Mouse (Mus musculus) forebrain, embryonic 11.5 days (tissue): Measurements from ENCODE around the gene Zhx3. TPM values are rescaled to one million over a fixed set of nuclear protein-coding genes. Genes with fewer than 3 reads are reported as not detected.

ENCODE experiments used
- ATAC-seq: fragments of 200-750 bp; cut with Nextera tagmentation; replicated peaks from 2 replicates; pipeline ENCODE4 v1.8.0; 2017; ENCODE audit warnings: moderate TSS enrichment; ENCODE audit not compliant: low FRiP score
- DNase-seq: peaks from one replicate; pipeline ENCODE4 v3.0.0-alpha.2; 2017; ENCODE audit warnings: low spot score
- H3K27ac ChIP-seq: fragments of 300-500 bp; sonication (generic); 2 replicates; pipeline ENCODE4 v1.5.1; 2014; ENCODE audit warnings: low read depth, low read length
- H3K27me3 ChIP-seq: fragments of 300-500 bp; sonication (generic); 2 replicates; pipeline ENCODE4 v1.6.1; 2014; ENCODE audit warnings: mild to moderate bottlenecking, low read length, mixed read lengths; ENCODE audit not compliant: control insufficient read depth, insufficient read depth
- H3K36me3 ChIP-seq: fragments of 300-500 bp; sonication (generic); 2 replicates; pipeline ENCODE4 v1.6.1; 2014; ENCODE audit warnings: mild to moderate bottlenecking, low read length, moderate library complexity, mixed read lengths; ENCODE audit not compliant: control insufficient read depth, insufficient read depth
- H3K4me1 ChIP-seq: fragments of 300-500 bp; sonication (generic); replicated peaks from 2 replicates; pipeline ENCODE4 v1.6.1; 2014; ENCODE audit warnings: low read length, mixed read lengths; ENCODE audit not compliant: control insufficient read depth, insufficient read depth
- H3K4me2 ChIP-seq: fragments of 300-500 bp; sonication (generic); 2 replicates; pipeline ENCODE4 v1.6.1; 2014; ENCODE audit warnings: low read depth, mild to moderate bottlenecking, low read length, moderate library complexity, mixed read lengths; ENCODE audit not compliant: severe bottlenecking
- H3K4me3 ChIP-seq: fragments of 300-500 bp; sonication (generic); 2 replicates; pipeline ENCODE4 v1.5.1; 2014; ENCODE audit warnings: low read depth, low read length
- H3K9ac ChIP-seq: fragments of 300-500 bp; sonication (generic); 2 replicates; pipeline ENCODE4 v1.6.1; 2014; ENCODE audit warnings: low read length
- H3K9me3 ChIP-seq: fragments of 300-500 bp; sonication (generic); 2 replicates; pipeline ENCODE4 v1.6.1; 2016; ENCODE audit warnings: low read length, mixed read lengths; ENCODE audit not compliant: control insufficient read depth
- WGBS: fragments of 180-500 bp; shearing (Covaris S2); extraction: QIAGEN DNeasy Blood & Tissue Kit; methylation state at CpG from one replicate; pipeline ENCODE4 v1.1.7; 2014; 5-methylcytosine and 5-hydroxymethylcytosine counted together
- polyA plus RNA-seq: library from polyadenylated mRNA; unstranded; fragments of >200 nt; fragmentation: Nextera tagmentation; extraction: Ambion mirVana; gene quantifications from 2 replicates; pipeline ENCODE4 v1.2.1, GENCODE M21; 2014

Gene Zhx3
- polyA plus RNA-seq, 1 experiment from 2014 or later: 10.0 TPM

DNA sequence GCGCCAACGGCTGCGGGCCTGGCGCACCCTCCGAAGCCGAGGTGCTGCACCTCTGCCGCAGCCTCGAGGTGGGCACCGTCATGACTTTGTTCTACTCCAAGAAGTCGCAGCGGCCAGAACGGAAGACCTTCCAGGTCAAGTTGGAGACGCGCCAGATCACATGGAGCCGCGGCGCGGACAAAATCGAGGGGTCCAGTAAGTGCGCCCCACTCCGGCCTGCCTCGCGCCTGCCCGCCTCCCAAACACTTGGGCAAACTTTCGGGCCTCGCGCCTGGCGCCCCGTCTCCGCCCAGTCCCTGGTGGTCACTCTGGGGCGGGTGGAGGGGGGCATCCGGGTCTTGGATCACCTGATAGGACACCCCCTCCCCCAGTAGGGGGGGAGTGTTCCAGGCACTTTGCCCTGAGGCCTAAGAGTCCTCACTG, 140.9 kb downstream of the Zhx3 start:
- peak; percentile 29 for ATAC-seq
- Histone ChIP-seq H3K4me3 (peak overlapping the region; percentile 88), H3K4me1 (peaks cover 9% of the 10 kb centered on the region)

DNA sequence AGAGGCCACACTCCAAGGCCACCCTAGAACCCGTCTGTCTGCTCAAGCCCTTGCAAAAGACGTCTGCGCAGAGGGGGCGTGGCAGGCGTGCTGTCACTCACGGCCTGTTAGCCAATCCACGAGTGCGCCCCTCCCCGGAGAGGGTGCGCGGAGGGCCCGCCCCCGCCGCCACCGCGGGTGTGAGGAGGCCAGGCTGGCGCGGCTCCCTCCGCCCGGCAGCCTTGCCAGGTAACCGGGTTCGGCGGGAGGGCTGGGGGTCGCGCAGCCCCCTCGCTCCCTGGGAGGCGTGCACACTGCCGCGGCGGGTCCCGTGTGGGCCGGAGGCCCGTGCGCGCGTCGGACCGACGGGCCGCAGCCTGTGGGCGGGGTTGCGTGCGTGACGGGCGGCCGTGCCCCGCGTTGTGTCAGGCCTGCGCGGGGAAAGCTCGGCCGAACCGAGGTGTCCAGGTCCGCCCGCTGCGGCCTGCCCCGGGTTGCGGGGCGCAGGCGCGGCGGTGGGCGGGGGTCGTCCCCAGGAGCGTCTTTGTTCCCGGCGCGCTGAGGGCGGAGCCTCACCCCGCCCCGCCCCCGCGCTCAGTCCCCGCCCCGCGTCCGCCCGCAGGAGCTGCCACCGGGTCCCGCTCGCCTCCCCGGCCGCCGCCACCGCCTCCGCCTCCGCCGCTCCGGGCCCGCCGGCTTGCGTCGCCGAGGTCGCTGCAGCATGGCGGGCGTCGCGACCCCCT, 141.5 kb downstream of the Zhx3 start, which contains the start of gene Plcg1:
TSS of gene Plcg1 (plus strand) at position 184 of the 722 bp plus-strand sequence.
- under 1% methylated on average over 84 of the region's 99 CpGs for WGBS
- H3K4me3 ChIP-seq: peak within 1 kb of the TSS; percentile 88
- peak within 1 kb of the TSS; percentile 95 for H3K27ac ChIP-seq
- ATAC-seq: peak; percentile 95
- peak; percentile 98 for DNase-seq
- no peaks in the 10 kb centered on the region for H3K27me3 ChIP-seq
- H3K9me3 ChIP-seq: no peaks in the 10 kb centered on the region
- H3K36me3 ChIP-seq: no peaks in the 10 kb centered on the region
- H3K4me2 ChIP-seq: peak within 1 kb of the TSS; percentile 93
- H3K9ac ChIP-seq: peak within 1 kb of the TSS; percentile 99
- H3K4me1 ChIP-seq: peaks cover 9% of the 10 kb centered on the region

More for the DNA sequence above, 140.9 kb downstream of the Zhx3 start:
- H3K4me2 ChIP-seq: peak overlapping the region; percentile 93
- peak overlapping the region; percentile 95; the same call in 1 of the 2 replicates for H3K27ac ChIP-seq
- WGBS: 0% methylated on average over 32 of the region's 32 CpGs
- H3K27me3 ChIP-seq: no peaks in the 10 kb centered on the region
- no peaks in the 10 kb centered on the region; the same call in 1 of the 2 replicates for H3K36me3 ChIP-seq
- DNase-seq: peak; percentile 81
- H3K9me3 ChIP-seq: no peaks in the 10 kb centered on the region
- H3K9ac ChIP-seq: peak overlapping the region; percentile 99

DNA sequence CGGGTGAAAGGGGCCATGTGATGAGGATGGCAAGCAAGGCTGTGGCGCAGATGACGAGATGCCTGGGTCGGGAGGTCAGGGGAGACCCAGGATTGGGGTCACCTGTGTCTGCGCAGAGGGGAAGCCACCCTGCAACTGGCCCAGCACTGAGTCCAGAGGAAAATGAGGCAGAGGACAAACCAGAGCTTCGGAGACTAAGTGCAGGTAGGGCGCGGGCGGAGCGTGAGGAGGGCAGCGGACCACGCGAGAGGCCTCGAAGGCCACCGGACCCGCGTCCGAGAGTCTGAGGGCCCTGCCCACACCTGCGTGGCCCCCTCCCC, 142.0 kb downstream of the Zhx3 start:
- 6% methylated on average over 17 of the region's 19 CpGs for WGBS
- peak overlapping the region; percentile 88 for H3K4me3 ChIP-seq
- H3K27ac ChIP-seq: no peak overlapping the region
- no peak for ATAC-seq
- H3K4me2 ChIP-seq: peak overlapping the region; percentile 93
- H3K27me3 ChIP-seq: no peaks in the 10 kb centered on the region
- no peak for DNase-seq
- peak overlapping the region; percentile 99 for H3K9ac ChIP-seq
- no peaks in the 10 kb centered on the region for H3K36me3 ChIP-seq
- peaks cover 9% of the 10 kb centered on the region for H3K4me1 ChIP-seq
- H3K9me3 ChIP-seq: no peaks in the 10 kb centered on the region

DNA sequence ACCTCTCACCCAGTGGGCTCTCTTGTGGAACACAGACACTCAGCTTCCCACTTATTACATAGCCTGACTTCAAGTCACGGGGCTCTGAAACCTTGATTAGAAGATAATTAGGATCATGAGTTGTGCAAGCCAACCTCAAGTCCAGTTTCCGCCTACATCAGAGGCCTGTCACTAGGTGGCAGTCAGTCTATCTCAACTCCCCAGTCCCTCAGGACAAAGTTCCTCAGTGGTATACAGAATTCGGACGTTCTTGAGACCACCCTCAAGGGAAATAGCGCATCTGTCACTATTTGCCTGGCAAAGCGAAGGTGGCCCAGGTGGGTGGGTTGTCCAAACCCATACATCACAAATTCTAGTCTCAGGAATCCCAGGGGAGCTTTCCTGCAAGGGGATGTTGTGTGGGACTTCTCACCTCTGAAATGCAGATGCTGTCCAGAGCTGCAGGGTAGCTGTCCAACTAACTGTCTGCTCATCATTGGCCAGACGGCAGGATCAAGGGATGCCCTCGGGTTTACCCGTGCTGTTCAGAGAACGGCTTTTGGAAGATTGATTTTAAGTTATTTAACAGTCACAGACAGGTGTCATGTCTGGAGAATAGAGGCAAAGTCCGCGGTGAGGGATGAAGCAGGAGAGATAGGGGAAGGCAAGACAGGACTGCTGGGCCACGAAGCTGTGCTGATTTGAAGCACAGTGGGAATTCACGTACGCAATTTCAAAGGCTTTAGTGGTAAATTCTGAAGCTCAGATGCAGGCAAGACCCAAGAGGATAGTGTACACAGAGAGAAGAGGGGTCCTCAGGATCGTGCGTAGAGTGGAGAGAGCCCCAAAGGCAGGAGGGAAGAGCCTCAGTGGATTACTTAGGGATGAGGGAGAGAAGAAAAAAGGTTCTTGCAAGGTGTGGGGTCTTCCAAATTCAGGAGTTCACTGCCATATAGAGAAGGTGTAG, 142.7 kb downstream of the Zhx3 start:
- DNase-seq (no peak), ATAC-seq (no peak)
- Histone ChIP-seq H3K36me3 (no peaks in the 10 kb centered on the region), H3K9ac (peak overlapping the region; percentile 99), H3K4me2 (peak overlapping the region; percentile 93), H3K9me3 (no peaks in the 10 kb centered on the region), H3K4me3 (peak overlapping the region; percentile 88), H3K27ac (no peak overlapping the region), H3K4me1 (peaks cover 9% of the 10 kb centered on the region), H3K27me3 (no peaks in the 10 kb centered on the region)
- 41% methylated on average over 17 of the region's 17 CpGs for WGBS

DNA sequence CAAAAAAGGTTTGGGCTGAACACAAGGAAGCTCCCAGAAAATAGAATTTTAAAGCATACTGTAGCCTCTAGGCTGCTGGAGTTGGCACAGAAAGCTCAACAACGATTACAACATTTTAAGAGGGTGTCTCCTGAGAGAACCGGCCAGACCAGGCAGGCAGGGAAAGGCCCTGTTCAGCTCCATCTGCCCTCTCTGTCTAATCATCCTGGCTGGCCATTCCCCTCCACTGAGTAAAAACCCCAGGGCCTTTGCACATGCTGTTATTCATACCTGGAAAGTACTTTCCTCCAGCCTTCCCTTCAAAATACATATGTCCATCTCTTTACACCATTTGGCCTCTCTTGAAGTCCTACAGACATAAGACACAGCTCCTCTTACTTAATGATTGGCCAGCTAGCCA, 143.4 kb downstream of the Zhx3 start:
- Histone ChIP-seq H3K4me2 (no peak overlapping the region), H3K9me3 (no peaks in the 10 kb centered on the region), H3K9ac (no peak overlapping the region), H3K27ac (no peak overlapping the region), H3K4me3 (no peak overlapping the region), H3K27me3 (no peaks in the 10 kb centered on the region), H3K4me1 (peaks cover 9% of the 10 kb centered on the region), H3K36me3 (no peaks in the 10 kb centered on the region)
- DNase-seq: no peak
- no peak for ATAC-seq
- WGBS: 81% methylated on average over 2 of the region's 2 CpGs

DNA sequence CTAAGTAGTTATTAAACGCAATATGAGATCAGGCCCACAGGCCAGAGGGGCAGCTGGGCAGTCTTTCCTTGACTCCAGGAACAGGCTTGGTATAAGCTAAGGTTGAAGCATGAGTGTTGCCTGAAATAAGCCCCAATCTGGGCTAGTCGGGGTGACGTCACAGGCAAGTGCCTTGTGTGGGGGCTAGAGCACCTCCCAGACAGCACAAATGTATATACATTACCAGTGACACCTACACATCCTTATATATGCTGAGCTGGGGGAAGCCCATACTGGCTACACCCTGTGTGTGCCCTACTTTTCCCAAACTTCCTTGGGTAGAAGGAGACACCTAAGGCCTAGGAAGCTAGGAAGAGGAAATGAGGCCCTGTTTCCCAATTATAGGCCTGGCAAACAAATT, 143.8 kb downstream of the Zhx3 start:
- Histone ChIP-seq H3K4me1 (peaks cover 9% of the 10 kb centered on the region), H3K27me3 (no peaks in the 10 kb centered on the region), H3K27ac (no peak overlapping the region), H3K4me2 (no peak overlapping the region), H3K9me3 (no peaks in the 10 kb centered on the region), H3K9ac (no peak overlapping the region), H3K4me3 (no peak overlapping the region), H3K36me3 (no peaks in the 10 kb centered on the region; the same call in 1 of the 2 replicates)
- WGBS: 96% methylated on average over 3 of the region's 3 CpGs
- DNase-seq (peak; percentile 34), ATAC-seq (no peak)

DNA sequence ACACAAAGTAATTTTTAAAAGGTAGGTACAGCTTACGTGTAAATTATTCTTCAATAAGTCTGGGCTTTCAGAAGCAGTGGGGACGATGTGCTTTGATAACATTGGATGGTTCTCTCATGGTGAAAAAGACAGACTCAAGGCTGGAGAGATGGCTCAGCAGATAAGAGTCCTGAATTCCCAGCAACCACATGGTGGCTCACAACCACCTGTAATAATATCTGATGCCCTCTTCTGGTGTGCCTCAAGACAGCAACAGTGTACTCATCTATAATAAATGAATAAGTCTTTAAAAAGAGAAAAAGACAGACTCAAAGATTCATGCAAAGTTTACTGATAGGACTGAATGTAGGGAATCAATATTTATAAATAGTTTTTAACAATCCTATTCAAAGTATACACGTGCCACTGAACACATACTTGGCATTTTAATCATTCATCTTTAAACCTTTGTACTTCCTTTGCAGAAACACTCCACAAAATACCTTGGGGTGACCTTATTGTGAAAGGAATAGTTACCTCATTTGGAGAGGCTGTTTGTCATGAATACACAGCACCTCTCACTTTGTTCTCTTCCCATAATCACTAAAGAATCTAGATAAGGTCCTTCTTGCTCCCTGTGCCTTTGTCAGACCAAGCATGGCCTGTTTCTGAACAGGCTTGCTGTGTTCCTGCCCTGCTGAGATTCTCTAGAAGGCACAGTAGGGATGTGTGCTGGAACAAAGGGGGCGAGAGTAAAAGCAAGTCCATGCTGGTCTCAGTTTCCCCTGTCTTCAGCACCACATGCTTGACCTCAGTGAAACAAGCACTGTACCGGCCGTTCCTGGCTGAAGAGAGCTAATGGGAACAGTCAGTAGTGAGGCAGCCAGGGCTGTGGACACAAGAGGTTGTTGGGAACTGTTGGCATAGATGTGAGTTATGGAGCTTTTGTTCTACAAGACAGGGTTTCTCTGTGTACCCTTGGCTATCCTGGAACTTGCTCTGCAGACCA, 146.6 kb downstream of the Zhx3 start:
- H3K27ac ChIP-seq: no peak overlapping the region
- H3K4me2 ChIP-seq: no peak overlapping the region
- no peak overlapping the region for H3K9ac ChIP-seq
- H3K27me3 ChIP-seq: no peaks in the 10 kb centered on the region
- H3K36me3 ChIP-seq: peaks cover 5% of the 10 kb centered on the region
- H3K4me1 ChIP-seq: peaks cover 5% of the 10 kb centered on the region; the same call in 1 of the 2 replicates
- ATAC-seq (no peak), DNase-seq (no peak)
- H3K4me3 ChIP-seq: no peak overlapping the region
- WGBS: 86% methylated on average over 6 of the region's 6 CpGs
- no peaks in the 10 kb centered on the region for H3K9me3 ChIP-seq

DNA sequence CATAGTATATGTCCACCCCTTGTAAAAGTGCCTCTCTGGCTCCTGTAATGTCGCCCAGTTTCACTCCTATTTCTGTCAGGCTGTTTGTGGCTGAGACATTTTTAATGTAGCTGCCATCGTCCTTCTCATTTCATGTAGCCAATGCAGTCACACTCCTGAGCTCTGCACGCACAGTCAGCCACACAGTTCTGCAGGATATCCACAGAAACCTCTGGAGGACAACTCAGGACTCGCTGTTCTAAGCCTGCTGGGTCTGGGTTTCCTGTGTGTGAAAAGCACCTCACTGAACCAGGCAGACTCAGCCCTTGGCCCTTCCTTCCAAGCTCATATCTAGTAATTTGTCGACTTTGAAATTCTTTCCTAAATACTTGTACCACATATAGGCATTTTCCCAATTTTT, 148.3 kb downstream of the Zhx3 start:
- Histone ChIP-seq H3K9ac (no peak overlapping the region), H3K36me3 (peaks cover 12% of the 10 kb centered on the region), H3K4me1 (no peaks in the 10 kb centered on the region), H3K9me3 (no peaks in the 10 kb centered on the region), H3K4me2 (no peak overlapping the region), H3K4me3 (no peak overlapping the region), H3K27me3 (no peaks in the 10 kb centered on the region), H3K27ac (no peak overlapping the region; the same call in 1 of the 2 replicates)
- no peak for DNase-seq
- WGBS: 90% methylated on average over 5 of the region's 5 CpGs
- ATAC-seq: no peak
